Mouse (Mus musculus) liver (tissue): ENCODE results near the gene Vps29.
A peak's percentile ranks its signal among the peaks of the same experiment; 100 is the strongest.

Source experiments
- DNase-seq: peaks from one replicate; pipeline ENCODE4 v3.0.0-alpha.2; 2020; ENCODE audit warnings: mixed read lengths

The Vps29 gene

DNA sequence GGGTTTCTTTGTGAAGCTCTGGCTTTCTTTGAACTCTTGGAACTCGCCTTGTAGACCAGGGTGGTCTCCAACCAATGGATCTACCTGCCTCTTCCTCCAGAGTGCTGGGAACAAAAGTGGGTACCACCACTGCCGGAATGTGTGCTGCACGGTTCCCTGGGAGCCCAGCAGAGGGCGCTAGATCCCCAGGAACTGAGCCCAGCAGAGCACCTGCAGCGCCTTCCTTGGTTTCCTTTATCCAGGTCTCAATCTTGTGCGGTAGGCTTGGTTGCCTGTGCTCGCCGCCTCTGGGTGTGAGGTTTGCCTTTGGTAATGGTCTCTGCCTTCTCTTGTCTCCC is 47.1 kb downstream of the Vps29 start:
- DNase-seq: peak; percentile 69

DNA sequence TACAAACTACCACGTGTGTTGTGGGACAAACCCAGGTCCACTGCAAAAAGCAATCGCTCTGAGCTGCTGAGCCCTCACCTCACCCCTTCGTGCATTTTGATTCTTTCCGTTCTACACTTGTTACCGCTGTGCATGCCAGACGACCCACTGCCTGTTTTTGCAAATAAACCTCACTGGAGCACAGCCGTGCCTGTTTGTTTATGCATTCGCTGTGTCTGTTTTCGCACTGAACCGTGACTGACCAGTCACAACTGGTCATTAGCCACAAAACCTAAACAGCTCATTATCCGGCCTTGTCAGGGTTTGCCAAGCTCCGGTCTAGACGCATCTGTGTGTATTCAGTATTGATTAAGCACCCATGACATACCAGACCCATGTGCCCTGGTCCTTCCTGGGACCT is 48.0 kb downstream of the Vps29 start:
- no peak for DNase-seq

DNA sequence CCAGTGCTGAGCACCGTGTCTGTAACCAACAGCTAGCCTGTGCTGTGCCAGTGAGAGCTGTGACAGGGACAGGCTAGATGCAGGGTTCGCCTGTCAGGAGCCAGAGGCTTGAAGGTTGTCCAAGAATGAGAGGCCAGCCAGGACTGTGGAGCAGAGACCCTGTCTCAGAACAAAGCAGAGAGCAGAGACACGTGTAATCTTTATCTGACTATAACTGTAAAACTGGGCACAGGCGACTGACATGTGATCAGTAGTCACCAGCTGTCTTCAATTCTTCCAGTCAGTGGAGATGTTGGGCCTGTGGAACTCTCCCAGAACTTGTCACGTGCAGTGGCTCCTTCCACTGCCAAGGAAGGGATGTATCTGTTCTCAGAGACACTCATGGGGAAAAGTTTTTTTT is 48.6 kb downstream of the Vps29 start:
- no peak for DNase-seq

DNA sequence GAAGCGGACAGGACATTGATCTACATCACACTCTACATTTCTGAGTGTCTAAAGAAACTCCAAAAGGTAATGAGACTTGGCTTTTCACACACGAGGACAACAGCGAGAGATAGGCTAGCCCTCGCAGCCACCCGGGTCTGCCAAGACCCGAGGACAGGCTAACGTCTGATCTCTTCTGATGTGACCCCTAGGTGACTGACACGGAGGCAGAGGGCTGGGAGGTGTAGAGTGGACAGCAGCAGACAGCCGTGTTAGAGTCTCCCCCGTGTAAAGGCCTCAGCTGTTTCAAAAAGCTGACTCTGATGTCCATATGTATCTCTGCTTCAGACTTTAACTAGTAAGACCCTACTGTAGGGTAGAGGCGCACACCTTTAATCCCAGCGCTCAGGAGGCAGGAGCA is 49.2 kb downstream of the Vps29 start:
- DNase-seq: no peak

GRCm38 (mm10) chr5:122405537-122405936 is 51.4 kb downstream of the Vps29 start:
- DNase-seq: no peak

- DNase-seq: peak; percentile 18
Observed at GRCm38 (mm10) chr5:122409692-122410645, 55.8 kb downstream of the Vps29 start.

- no peak for DNase-seq
Observed at GRCm38 (mm10) chr5:122411892-122412291, 57.7 kb downstream of the Vps29 start.

GRCm38 (mm10) chr5:122412826-122413225 is 58.7 kb downstream of the Vps29 start:
- DNase-seq: no peak

- DNase-seq: no peak
Observed at GRCm38 (mm10) chr5:122414351-122414750, 60.2 kb downstream of the Vps29 start.
